Mouse (Mus musculus) liver, postnatal 0 days (tissue): ENCODE data around the gene Hbb-bh1.

Experiments
- CTCF ChIP-seq: sonication (generic); IDR thresholded peaks from 2 replicates; pipeline ENCODE4 v1.5.1; 2016; ENCODE audit warnings: antibody characterized with exemption, low read depth
- EP300 ChIP-seq: IDR thresholded peaks from 2 replicates; pipeline ENCODE4 v1.6.1; 2016; ENCODE audit warnings: antibody characterized with exemption, low read depth, mild to moderate bottlenecking

DNA sequence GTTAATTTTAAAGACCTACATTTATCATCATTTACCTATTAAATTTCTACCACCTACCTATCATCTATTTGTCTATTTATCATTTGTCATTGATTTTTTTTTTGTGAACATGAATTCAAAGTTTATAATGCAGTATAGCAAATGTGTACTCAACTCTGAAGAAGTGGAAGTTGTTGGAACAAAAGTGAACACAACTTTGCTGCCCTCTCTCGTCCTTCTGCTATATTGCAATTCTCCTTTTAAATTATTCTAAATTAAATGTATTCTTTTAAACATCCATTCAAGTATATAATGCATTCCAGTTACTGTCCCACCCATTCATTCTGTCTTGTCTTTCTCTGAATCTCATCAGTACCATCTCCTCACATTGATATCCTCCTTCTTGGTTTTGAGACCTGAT, 30.1 kb upstream of the Hbb-bh1 start:
- TF ChIP-seq CTCF (peak; percentile 72), EP300 (peak; percentile 62; the same call in 1 of the 2 replicates)
